Mouse (Mus musculus): ENCODE results near the gene Fam102b.
A peak's percentile ranks its signal among the peaks of the same experiment; 100 is the strongest.

DNA sequence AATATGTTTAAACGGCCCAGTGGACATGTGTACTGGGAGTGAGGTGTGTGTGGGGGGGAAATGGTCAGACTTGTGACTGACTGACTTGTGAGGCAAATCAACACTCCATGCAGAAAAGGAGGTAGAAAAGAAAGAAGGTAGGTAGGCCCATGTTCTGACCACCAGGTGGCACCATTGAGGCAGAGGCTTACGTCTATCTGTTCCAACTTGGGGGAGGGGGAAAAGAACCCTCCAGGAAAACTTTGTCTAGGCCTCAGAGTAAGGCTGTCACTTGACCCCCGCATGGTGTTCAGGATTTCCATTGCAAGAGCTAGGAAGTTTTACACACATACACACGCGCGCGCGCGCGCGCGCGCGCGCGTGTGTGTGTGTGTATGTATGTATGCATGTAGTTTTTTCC is 1.8 kb downstream of the Fam102b start:
- TF ChIP-seq CTCF (IDR thresholded peaks at IDR 0.05; ENCODE audit: control insufficient read depth, insufficient read depth, insufficient read length) (peak; percentile 62), FOSL1 (IDR thresholded peaks at IDR 0.05; ENCODE audit: insufficient read depth, low read length, poor library complexity, severe bottlenecking) (no peak), MYOG (IDR thresholded peaks at IDR 0.05; ENCODE audit: control insufficient read depth, extremely low read depth, insufficient read length) (no peak)
